Mouse (Mus musculus) heart, embryonic 14.5 days (tissue): Measurements from ENCODE around the gene Fryl. TPM values are rescaled to one million over a fixed set of nuclear protein-coding genes. Genes with fewer than 3 reads are reported as not detected.

Experiments used
- ATAC-seq: fragments of 200-750 bp; cut with Nextera tagmentation; 2 replicates; pipeline ENCODE4 v1.8.0; 2017; ENCODE audit warnings: low read depth, moderate TSS enrichment; ENCODE audit not compliant: insufficient number of reproducible peaks, insufficient read depth, low FRiP score
- H3K27ac ChIP-seq, 2 experiments: fragments of 200-500 bp in 1 of 2; fragments of 300-500 bp in 1 of 2; sonication (generic) in 1 of 2; replicated peaks in 1 of 2; 2 replicates each; pipeline ENCODE4 v1.5.1; 2012 to 2014; ENCODE audit warnings: low read depth in 2 of 2, low read length in 2 of 2, control low read depth in 1 of 2, mild to moderate bottlenecking in 1 of 2, mixed read lengths in 1 of 2; ENCODE audit not compliant: control insufficient read depth in 1 of 2, insufficient read depth in 1 of 2
- H3K27me3 ChIP-seq: fragments of 300-500 bp; sonication (generic); 2 replicates; pipeline ENCODE4 v1.6.1; 2014; ENCODE audit warnings: mild to moderate bottlenecking, low read length, control low read depth; ENCODE audit not compliant: control insufficient read depth, insufficient read depth
- H3K36me3 ChIP-seq: fragments of 300-500 bp; sonication (generic); 2 replicates; pipeline ENCODE4 v1.6.1; 2014; ENCODE audit warnings: mild to moderate bottlenecking, control low read depth, low read length, mixed read lengths; ENCODE audit not compliant: control insufficient read depth, insufficient read depth
- H3K4me1 ChIP-seq, 2 experiments: fragments of 200-500 bp in 1 of 2; fragments of 300-500 bp in 1 of 2; sonication (generic) in 1 of 2; 2 replicates each; pipeline ENCODE4 v1.6.1; 2012 to 2014; ENCODE audit warnings: low read length in 2 of 2, control low read depth in 1 of 2, mixed read lengths in 1 of 2; ENCODE audit not compliant: control insufficient read depth in 2 of 2, insufficient read depth in 2 of 2
- H3K4me2 ChIP-seq: fragments of 300-500 bp; sonication (generic); 2 replicates; pipeline ENCODE4 v1.6.1; 2014; ENCODE audit warnings: mild to moderate bottlenecking, low read length
- H3K4me3 ChIP-seq, 2 experiments: fragments of 200-500 bp in 1 of 2; fragments of 300-500 bp in 1 of 2; sonication (generic) in 1 of 2; 2 replicates each; pipeline ENCODE4 v1.5.1; 2012 to 2014; ENCODE audit warnings: low read length in 2 of 2, mild to moderate bottlenecking in 2 of 2, control low read depth in 1 of 2, low read depth in 1 of 2, moderate library complexity in 1 of 2; ENCODE audit not compliant: control insufficient read depth in 1 of 2, insufficient read depth in 1 of 2
- H3K9ac ChIP-seq: fragments of 300-500 bp; sonication (generic); 2 replicates; pipeline ENCODE4 v1.6.1; 2014; ENCODE audit warnings: mild to moderate bottlenecking, low read length
- H3K9me3 ChIP-seq: fragments of 300-500 bp; sonication (generic); 2 replicates; pipeline ENCODE4 v1.6.1; 2016; ENCODE audit warnings: low read length, control low read depth; ENCODE audit not compliant: control insufficient read depth
- WGBS: fragments of 180-500 bp; shearing (Covaris S2); extraction: QIAGEN DNeasy Blood & Tissue Kit; methylation state at CpG from one replicate; pipeline ENCODE4 v1.1.7; 2014; 5-methylcytosine and 5-hydroxymethylcytosine counted together
- polyA plus RNA-seq: library from polyadenylated mRNA; unstranded; fragments of >200 nt; fragmentation: Nextera tagmentation; extraction: Ambion mirVana; gene quantifications from 2 replicates; pipeline ENCODE4 v1.2.1, GENCODE M21; 2014

The Fryl gene
- polyA plus RNA-seq, 1 experiment from 2014 or later = 35.0 TPM

GRCm38 (mm10) chr5:73102342-73102989 is 154.0 kb downstream of the Fryl start:
- Histone ChIP-seq H3K27ac (no peak overlapping the region), H3K27me3 (no peaks in the 10 kb centered on the region), H3K36me3 (peaks cover 93% of the 10 kb centered on the region), H3K4me3 (no peak overlapping the region), H3K9me3 (no peaks in the 10 kb centered on the region), H3K9ac (no peak overlapping the region), H3K4me2 (no peak overlapping the region), H3K4me1 (no peaks in the 10 kb centered on the region)
- no peak for ATAC-seq
- 90% methylated on average over 10 of the region's 10 CpGs for WGBS

GRCm38 (mm10) chr5:73092236-73092635 is 164.2 kb downstream of the Fryl start:
- H3K4me1 ChIP-seq = no peaks in the 10 kb centered on the region
- 83% methylated on average over 8 of the region's 8 CpGs for WGBS
- H3K27ac ChIP-seq = no peak overlapping the region
- H3K9ac ChIP-seq = no peak overlapping the region
- H3K36me3 ChIP-seq = peaks cover 99% of the 10 kb centered on the region
- no peak overlapping the region for H3K4me3 ChIP-seq
- no peak for ATAC-seq
- no peaks in the 10 kb centered on the region for H3K9me3 ChIP-seq
- no peaks in the 10 kb centered on the region for H3K27me3 ChIP-seq
- H3K4me2 ChIP-seq = no peak overlapping the region

GRCm38 (mm10) chr5:73089158-73089557 is 167.3 kb downstream of the Fryl start:
- Histone ChIP-seq H3K4me1 (no peaks in the 10 kb centered on the region), H3K4me3 (no peak overlapping the region), H3K27me3 (no peaks in the 10 kb centered on the region), H3K9ac (no peak overlapping the region), H3K36me3 (peaks cover 99% of the 10 kb centered on the region), H3K27ac (no peak overlapping the region), H3K4me2 (no peak overlapping the region), H3K9me3 (no peaks in the 10 kb centered on the region)
- 95% methylated on average over 17 of the region's 17 CpGs for WGBS
- ATAC-seq = no peak

GRCm38 (mm10) chr5:73081496-73081895 is 174.9 kb downstream of the Fryl start:
- no peak overlapping the region for H3K27ac ChIP-seq
- 84% methylated on average over 5 of the region's 5 CpGs for WGBS
- no peak overlapping the region for H3K4me2 ChIP-seq
- H3K4me3 ChIP-seq = no peak overlapping the region
- peaks cover 85% of the 10 kb centered on the region for H3K36me3 ChIP-seq
- no peaks in the 10 kb centered on the region for H3K27me3 ChIP-seq
- ATAC-seq = no peak
- H3K4me1 ChIP-seq = no peaks in the 10 kb centered on the region
- no peaks in the 10 kb centered on the region for H3K9me3 ChIP-seq
- H3K9ac ChIP-seq = no peak overlapping the region

- H3K36me3 ChIP-seq = peaks cover 85% of the 10 kb centered on the region
- no peaks in the 10 kb centered on the region for H3K27me3 ChIP-seq
- no peaks in the 10 kb centered on the region for H3K4me1 ChIP-seq
- no peak overlapping the region for H3K27ac ChIP-seq
- no peak overlapping the region for H3K4me3 ChIP-seq
- WGBS = 77% methylated on average over 5 of the region's 5 CpGs
- H3K4me2 ChIP-seq = no peak overlapping the region
- ATAC-seq = no peak
- H3K9me3 ChIP-seq = no peaks in the 10 kb centered on the region
- no peak overlapping the region for H3K9ac ChIP-seq
These were observed 176.6 kb downstream of the Fryl start for GRCm38 (mm10) chr5:73079801-73080200.

- ATAC-seq = no peak
- WGBS = 39% methylated on average over 15 of the region's 15 CpGs
- H3K4me2 ChIP-seq = no peak overlapping the region
These were observed 185.1 kb downstream of the Fryl start for GRCm38 (mm10) chr5:73071319-73071718.

GRCm38 (mm10) chr5:73066946-73067345 is 189.5 kb downstream of the Fryl start:
- no peak for ATAC-seq
- H3K9ac ChIP-seq = no peak overlapping the region
- H3K36me3 ChIP-seq = peaks cover 93% of the 10 kb centered on the region
- H3K27me3 ChIP-seq = no peaks in the 10 kb centered on the region
- H3K27ac ChIP-seq = no peak overlapping the region
- WGBS = 46% methylated on average over 6 of the region's 6 CpGs
- no peak overlapping the region for H3K4me3 ChIP-seq
- H3K9me3 ChIP-seq = no peaks in the 10 kb centered on the region
- no peak overlapping the region for H3K4me2 ChIP-seq
- H3K4me1 ChIP-seq = no peaks in the 10 kb centered on the region

More at GRCm38 (mm10) chr5:73071319-73071718, 185.1 kb downstream of the Fryl start:
- Histone ChIP-seq H3K27ac (no peak overlapping the region), H3K9me3 (no peaks in the 10 kb centered on the region), H3K9ac (no peak overlapping the region), H3K27me3 (no peaks in the 10 kb centered on the region), H3K4me1 (no peaks in the 10 kb centered on the region), H3K4me3 (no peak overlapping the region), H3K36me3 (peaks cover 96% of the 10 kb centered on the region)
